Mouse (Mus musculus): ENCODE results near the gene Kif3a. TPM values are rescaled to one million over a fixed set of nuclear protein-coding genes. Genes with fewer than 3 reads are reported as not detected.

The Kif3a gene
- total RNA-seq, 2 experiments from 2014 or later = 118 to 119 TPM

GRCm38 (mm10) chr11:53637803-53638260 lies 70.7 kb downstream of the Kif3a start:
- no peak for DNase-seq (ENCODE audit: low spot score in 2 of 2)

- DNase-seq (ENCODE audit: low spot score in 2 of 2) = no peak
Observed at GRCm38 (mm10) chr11:53642744-53643279, 75.6 kb downstream of the Kif3a start.

- no peak for DNase-seq (ENCODE audit: low spot score in 2 of 2)
Observed at GRCm38 (mm10) chr11:53644017-53644416, 76.8 kb downstream of the Kif3a start.

GRCm38 (mm10) chr11:53651441-53651840 lies 84.3 kb downstream of the Kif3a start:
- no peak for DNase-seq (ENCODE audit: low spot score in 2 of 2)

Other genes starting within 250 kb of the Kif3a start
- gene Zcchc10, start 242.7 kb upstream of the Kif3a start, total RNA-seq (2021) = 10 to 100 TPM; 10.5 to 12.8 TPM
- gene Aff4, start 216.5 kb upstream of the Kif3a start, total RNA-seq (2021) = 100 to 1,000 TPM; 199 to 203 TPM
- not detected for gene Leap2, start 144.2 kb upstream of the Kif3a start, total RNA-seq (2021)
- gene Uqcrq, start 136.5 kb upstream of the Kif3a start, total RNA-seq (2021) = 100 to 1,000 TPM; 415 to 443 TPM
- under 1 TPM; 0.73 to 0.79 TPM for gene Gdf9, start 136.4 kb upstream of the Kif3a start, total RNA-seq (2021)
- under 1 TPM; 0.14 to 0.26 TPM for gene Gm10447, start 110.3 kb upstream of the Kif3a start, total RNA-seq (2021)
- gene Shroom1, start 110.2 kb upstream of the Kif3a start, total RNA-seq (2021) = 1 to 10 TPM; 5.4 to 5.6 TPM
- gene Gm9837, start 96.9 kb upstream of the Kif3a start, total RNA-seq (2021) = not detected
- gene Gm9945, start 87.2 kb upstream of the Kif3a start, total RNA-seq (2021) = 1 to 10 TPM; 2.0 to 2.1 TPM
- 10 to 100 TPM; 61.7 to 78.5 TPM for gene Sowaha, start 87.1 kb upstream of the Kif3a start, total RNA-seq (2021)
- gene Sept8, start 48.1 kb upstream of the Kif3a start, total RNA-seq (2021) = 100 to 1,000 TPM; 288 to 309 TPM
- not detected for gene Il4, start 51.3 kb downstream of the Kif3a start, total RNA-seq (2021)
- not detected for gene Il13, start 67.3 kb downstream of the Kif3a start, total RNA-seq (2021)
- gene Rad50, start 139.9 kb downstream of the Kif3a start, total RNA-seq (2021) = 10 to 100 TPM; 11.1 to 13.1 TPM
- not detected for gene Il5, start 153.4 kb downstream of the Kif3a start, total RNA-seq (2021)
- 1 to 10 TPM; 7.8 to 8.3 TPM for gene Irf1, start 202.6 kb downstream of the Kif3a start, total RNA-seq (2021)
- gene Gm17334, start 205.8 kb downstream of the Kif3a start, total RNA-seq (2021) = under 1 TPM; 0.63 to 0.84 TPM

Measured in left cerebral cortex, adult 18-20 months (tissue).